Mouse (Mus musculus): ENCODE results near the gene Phtf2. TPM values are rescaled to one million over a fixed set of nuclear protein-coding genes. Genes with fewer than 3 reads are reported as not detected.
"Not testable (repeated sequence)": the region's sequence is repeated elsewhere in the genome, so short reads cannot be mapped to it uniquely, and the experiment has no call there.

Phtf2 gene
- polyA plus RNA-seq, 1 experiment from 2014 or later, result 22.2 TPM

GRCm38 (mm10) chr5:20715980-20716379 lies 165.9 kb downstream of the Phtf2 start:
- not testable (repeated sequence) for H3K27me3 ChIP-seq; H3K9me3 ChIP-seq; H3K4me3 ChIP-seq; H3K27ac ChIP-seq (replicated peaks); ATAC-seq (ENCODE audit: low FRiP score, low read depth); H3K9ac ChIP-seq (replicated peaks); H3K4me1 ChIP-seq; H3K4me2 ChIP-seq (replicated peaks); H3K36me3 ChIP-seq
- WGBS, result 92% methylated on average over 6 of the region's 6 CpGs

GRCm38 (mm10) chr5:20714619-20715018 lies 167.3 kb downstream of the Phtf2 start:
- ATAC-seq (ENCODE audit: low FRiP score, low read depth); H3K36me3 ChIP-seq; H3K4me3 ChIP-seq; H3K9me3 ChIP-seq; H3K27ac ChIP-seq (replicated peaks); H3K27me3 ChIP-seq; H3K4me2 ChIP-seq (replicated peaks); H3K4me1 ChIP-seq; H3K9ac ChIP-seq (replicated peaks): not testable (repeated sequence)
- WGBS, result 81% methylated on average over 1 of the region's 1 CpGs

GRCm38 (mm10) chr5:20710845-20711244 lies 171.1 kb downstream of the Phtf2 start:
- not testable (repeated sequence) for H3K4me1 ChIP-seq; ATAC-seq (ENCODE audit: low FRiP score, low read depth)

More at GRCm38 (mm10) chr5:20710845-20711244, 171.1 kb downstream of the Phtf2 start:
- not testable (repeated sequence) for H3K9me3 ChIP-seq; H3K27me3 ChIP-seq; H3K36me3 ChIP-seq; H3K4me2 ChIP-seq (replicated peaks); H3K9ac ChIP-seq (replicated peaks); H3K4me3 ChIP-seq; H3K27ac ChIP-seq (replicated peaks)
- 81% methylated on average over 6 of the region's 6 CpGs for WGBS

Other genes with a start within 250 kb of the Phtf2 start
- gene Tmem60, start 67 bp upstream of the Phtf2 start, polyA plus RNA-seq (2016; fragmentation: Nextera tagmentation; extraction: Ambion mirVana), result 56.1 and 58.9 TPM in 2 replicates
- 6.5 and 6.9 TPM in 2 replicates for gene Rsbn1l, start 74.3 kb upstream of the Phtf2 start, polyA plus RNA-seq (2016; fragmentation: Nextera tagmentation; extraction: Ambion mirVana)
- gene Ptpn12, start 173.8 kb upstream of the Phtf2 start, polyA plus RNA-seq (2016; fragmentation: Nextera tagmentation; extraction: Ambion mirVana), result 30.9 and 31.3 TPM in 2 replicates